ENCODE assay signal across 8 mouse cellular contexts in genomic region chr3:134331499-134332153, GRCm38 (mm10).
A peak's percentile ranks its signal among the peaks of the same experiment; 100 is the strongest.
DNase-seq lines count a peak whose midpoint lies in the region; ATAC-seq and TF ChIP-seq lines count a peak whose summit lies in the region.

No protein-coding gene starts in this region.

- H3K9me3 ChIP-seq in hindbrain, postnatal 0 days (ENCODE audit: low read length), result no peaks in the 10 kb centered on the region
- 0 out of 2 replicates have a peak, but pooled peaks cover 2% of the 10 kb centered on the region for H3K9me3 ChIP-seq in midbrain, embryonic 13.5 days

- no peaks in the 10 kb centered on the region for H3K4me1 ChIP-seq in embryonic fibroblast, embryonic 13.5 days (ENCODE audit: control insufficient read depth, insufficient read depth, low read length)
- H3K4me1 ChIP-seq in hindbrain, postnatal 0 days (ENCODE audit: insufficient read depth, low read length), result no peaks in the 10 kb centered on the region
- peaks cover 15% of the 10 kb centered on the region for H3K4me1 ChIP-seq in midbrain, embryonic 13.5 days (replicated peaks)

- peak overlapping the region; percentile 15; the same call in 1 of the 2 replicates for H3K4me3 ChIP-seq in embryonic fibroblast, embryonic 13.5 days (ENCODE audit: insufficient read depth, low read length)
- peak overlapping the region; percentile 27 for H3K4me3 ChIP-seq in hindbrain, postnatal 0 days (ENCODE audit: low read length)
- peak overlapping the region; percentile 31 for H3K4me3 ChIP-seq in midbrain, embryonic 13.5 days (replicated peaks)

- peak; percentile 5 to 7 for DNase-seq in left cerebral cortex, postnatal 36 days (ENCODE audit: low spot score in 2 of 2)
- no peak for DNase-seq in left cerebral cortex, postnatal 10 days (ENCODE audit: extremely low spot score in 1 of 2, low spot score in 2 of 2)
- peak; percentile 28 for DNase-seq in hindbrain, postnatal 0 days (ENCODE audit: low spot score)
- no peak for DNase-seq in ovary, adult 18-20 months (ENCODE audit: low spot score)
- no peak for DNase-seq in spleen, postnatal 14 days (ENCODE audit: low spot score in 2 of 2)
- no peak for DNase-seq in kidney, postnatal 36 days

- intact Hi-C loops in left cerebral cortex, postnatal 36 days (cut with DNase I), result no loop called here
- intact Hi-C loops in left cerebral cortex, postnatal 10 days (cut with DNase I), result loop anchor here (10.0 kb wide), 1 partner anchor 273 kb away; no protein-coding TSS in a partner anchor

- TF ChIP-seq CTCF in embryonic fibroblast, embryonic 13.5 days (IDR thresholded peaks at IDR 0.05; ENCODE audit: borderline replicate concordance, insufficient read depth, low read length), result no peak
- no peak for TF ChIP-seq CTCF in hindbrain, postnatal 0 days (IDR thresholded peaks at IDR 0.05; ENCODE audit: low read depth)

- no peak for TF ChIP-seq POLR2A in embryonic fibroblast, embryonic 13.5 days (IDR thresholded peaks at IDR 0.05; ENCODE audit: low read depth, low read length)

- no peak overlapping the region for H3K27ac ChIP-seq in embryonic fibroblast, embryonic 13.5 days (ENCODE audit: insufficient read depth, low read length)
- H3K27ac ChIP-seq in hindbrain, postnatal 0 days, result no peak overlapping the region
- peak overlapping the region; percentile 71 for H3K27ac ChIP-seq in midbrain, embryonic 13.5 days

- H3K4me2 ChIP-seq in hindbrain, postnatal 0 days (ENCODE audit: low read depth, low read length), result peak overlapping the region; percentile 44
- H3K4me2 ChIP-seq in midbrain, embryonic 13.5 days (replicated peaks), result peak overlapping the region; percentile 48

- 35% methylated on average over 16 of the region's 16 CpGs for WGBS in hindbrain, postnatal 0 days
- 35% methylated on average over 16 of the region's 16 CpGs for WGBS in midbrain, embryonic 13.5 days

- peak; percentile 71 for ATAC-seq in hindbrain, postnatal 0 days
- peak; percentile 95 for ATAC-seq in midbrain, embryonic 13.5 days

- no peak overlapping the region for H3K9ac ChIP-seq in hindbrain, postnatal 0 days (replicated peaks; ENCODE audit: low read length)
- peak overlapping the region; percentile 53; the same call in 1 of the 2 replicates for H3K9ac ChIP-seq in midbrain, embryonic 13.5 days (replicated peaks)

- H3K36me3 ChIP-seq in hindbrain, postnatal 0 days (ENCODE audit: insufficient read depth, low read length), result no peaks in the 10 kb centered on the region
- H3K36me3 ChIP-seq in midbrain, embryonic 13.5 days, result no peaks in the 10 kb centered on the region

- H3K27me3 ChIP-seq in hindbrain, postnatal 0 days (ENCODE audit: insufficient read depth, low read length), result no peaks in the 10 kb centered on the region
- H3K27me3 ChIP-seq in midbrain, embryonic 13.5 days, result no peaks in the 10 kb centered on the region

Comparison
In these comparisons a context has a peak if more than half of its experiments do, and no peak if none do; other contexts are left out.
1. DNase-seq: peak in left cerebral cortex, postnatal 36 days (2 of 2) and hindbrain, postnatal 0 days (single experiment); none in left cerebral cortex, postnatal 10 days (0 of 2), ovary, adult 18-20 months (single experiment), spleen, postnatal 14 days (0 of 2) and kidney, postnatal 36 days (0 of 2).
2. Peak in every context shown above with its lines, with median percentiles within 50 percentile points of each other: H3K4me3 ChIP-seq.